Mouse (Mus musculus) testis, adult 2 months (tissue): ENCODE measurements at regions not wholly inside any gene's neighbourhood (a gene's known extent, or its start where the extent isn't known, plus 50 kb on each side); places are given as distances from the start of the nearest gene placed in this dataset.

Source experiments
- H3K27ac ChIP-seq: fragments of 200-500 bp; 2 replicates; pipeline ENCODE4 v1.5.1; 2012; ENCODE audit warnings: low read depth, low read length; ENCODE audit not compliant: control insufficient read depth, insufficient read depth
- H3K27me3 ChIP-seq: fragments of 200-500 bp; 2 replicates; pipeline ENCODE4 v1.6.1; 2012; ENCODE audit warnings: mild to moderate bottlenecking, low read length, moderate library complexity; ENCODE audit not compliant: control insufficient read depth, insufficient read depth
- H3K36me3 ChIP-seq: fragments of 200-500 bp; 2 replicates; pipeline ENCODE4 v1.6.1; 2012; ENCODE audit warnings: mild to moderate bottlenecking, low read length; ENCODE audit not compliant: control insufficient read depth, insufficient read depth
- H3K4me1 ChIP-seq: fragments of 200-500 bp; 2 replicates; pipeline ENCODE4 v1.6.1; 2012; ENCODE audit warnings: low read length; ENCODE audit not compliant: control insufficient read depth, insufficient read depth
- H3K4me3 ChIP-seq: fragments of 200-500 bp; 2 replicates; pipeline ENCODE4 v1.5.1; 2012; ENCODE audit warnings: low read depth, mild to moderate bottlenecking, low read length, moderate library complexity, mixed read lengths; ENCODE audit not compliant: control insufficient read depth
- CTCF ChIP-seq: fragments of 200-500 bp; IDR thresholded peaks from 2 replicates; pipeline ENCODE4 v1.5.1; 2012; ENCODE audit warnings: low read depth, mild to moderate bottlenecking, inconsistent platforms, low read length, moderate library complexity; ENCODE audit not compliant: control insufficient read depth, insufficient read depth, insufficient replicate concordance
- POLR2A ChIP-seq: fragments of 200-500 bp; IDR thresholded peaks from 2 replicates; pipeline ENCODE4 v1.6.1; 2012; ENCODE audit warnings: low read depth, mild to moderate bottlenecking, inconsistent platforms, low read length, moderate library complexity; ENCODE audit not compliant: control insufficient read depth

DNA sequence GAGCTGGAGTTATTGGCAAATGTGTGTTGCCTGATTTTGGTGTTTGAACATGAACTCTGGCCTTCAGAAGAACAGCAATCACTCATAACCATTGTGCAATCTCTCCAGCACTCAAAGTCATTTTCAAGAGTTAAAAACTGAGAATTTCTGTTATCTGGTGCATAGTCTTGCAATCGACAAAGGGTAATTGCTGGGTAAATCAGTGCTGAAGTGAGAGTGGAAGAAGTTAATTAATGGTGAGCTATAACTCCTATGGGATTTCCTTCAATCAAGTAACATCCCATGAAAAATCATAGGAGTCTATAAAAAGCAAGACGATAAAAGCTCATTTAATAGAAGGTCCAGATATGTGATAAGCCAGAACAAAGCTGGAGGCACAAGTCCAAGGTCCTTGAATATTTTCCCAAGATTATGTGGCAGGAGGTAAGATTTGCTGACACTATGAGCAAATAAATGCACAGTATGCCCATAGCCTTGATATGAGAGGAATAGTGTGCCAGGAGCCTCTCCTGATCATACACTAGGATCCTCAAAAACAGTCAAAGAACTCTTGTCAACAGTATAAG lies 264.0 kb downstream of the Hao1 start:
- no peak overlapping the region for H3K4me3 ChIP-seq
- no peaks in the 10 kb centered on the region for H3K27me3 ChIP-seq
- H3K4me1 ChIP-seq: no peaks in the 10 kb centered on the region
- H3K27ac ChIP-seq: no peak overlapping the region
- no peaks in the 10 kb centered on the region for H3K36me3 ChIP-seq
- TF ChIP-seq POLR2A (no peak), CTCF (no peak)

DNA sequence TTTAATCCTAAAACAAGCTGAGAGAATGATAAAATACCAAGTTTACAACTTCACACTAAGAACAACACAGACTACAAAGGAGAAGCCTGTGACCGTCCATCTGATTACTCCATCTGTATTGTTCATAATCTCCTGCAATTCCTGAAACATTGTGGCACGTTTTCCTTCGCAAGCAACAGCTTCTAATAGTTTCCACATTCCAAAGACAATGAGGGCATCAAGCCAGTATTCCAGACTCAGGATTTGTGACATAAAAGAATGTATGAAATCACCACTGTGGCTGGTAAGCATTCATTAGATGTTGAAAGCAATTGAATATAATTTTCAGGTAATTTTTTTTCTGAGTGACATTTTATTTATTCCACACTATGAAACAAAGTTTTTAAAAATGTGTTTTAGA lies 278.3 kb downstream of the Hao1 start:
- H3K4me3 ChIP-seq: no peak overlapping the region
- no peak for TF ChIP-seq CTCF
- no peak for TF ChIP-seq POLR2A
- H3K4me1 ChIP-seq: no peaks in the 10 kb centered on the region

DNA sequence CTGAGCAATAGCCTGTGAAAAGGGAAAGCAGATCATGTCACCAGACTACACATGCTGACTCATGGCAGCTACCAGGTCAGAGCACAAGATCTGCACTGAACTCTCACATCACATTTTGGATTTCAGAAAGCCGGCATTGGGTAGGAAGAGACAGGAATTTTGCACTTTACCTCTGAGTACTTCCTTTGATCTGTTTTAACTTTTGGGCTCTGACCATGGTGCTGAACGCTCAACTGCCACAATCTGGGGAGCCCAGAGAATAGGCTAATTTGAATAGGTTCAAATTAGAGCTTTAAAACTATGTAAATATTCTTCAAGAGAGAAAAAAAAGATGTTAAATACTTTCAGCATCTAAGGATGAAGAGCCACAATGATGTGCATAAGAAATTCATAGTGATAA lies 285.7 kb downstream of the Hao1 start:
- H3K27ac ChIP-seq: no peak overlapping the region
- no peak overlapping the region for H3K4me3 ChIP-seq
- no peaks in the 10 kb centered on the region for H3K27me3 ChIP-seq
- H3K4me1 ChIP-seq: no peaks in the 10 kb centered on the region
- no peaks in the 10 kb centered on the region for H3K36me3 ChIP-seq
- no peak for TF ChIP-seq CTCF
- TF ChIP-seq POLR2A: no peak

More for the DNA sequence above, 278.3 kb downstream of the Hao1 start:
- Histone ChIP-seq H3K27me3 (no peaks in the 10 kb centered on the region), H3K27ac (no peak overlapping the region), H3K36me3 (no peaks in the 10 kb centered on the region)
